Mouse (Mus musculus) stomach, postnatal 0 days (tissue): ENCODE results near the gene Oosp2.

Experiments used
- CTCF ChIP-seq: IDR thresholded peaks from 2 replicates; pipeline ENCODE4 v1.5.1; 2016; ENCODE audit warnings: antibody characterized with exemption, low read depth, mild to moderate bottlenecking, moderate library complexity
- EP300 ChIP-seq: optimal IDR thresholded peaks from 2 replicates; pipeline ENCODE3; 2016; ENCODE audit warnings: antibody characterized with exemption

- TF ChIP-seq CTCF, result no peak
- no peak for TF ChIP-seq EP300
Observed at GRCm38 (mm10) chr19:11634330-11634729, 26.0 kb downstream of the Oosp2 start.
